Comparison of ENCODE assay signal across 8 mouse cellular contexts in the genomic region with DNA sequence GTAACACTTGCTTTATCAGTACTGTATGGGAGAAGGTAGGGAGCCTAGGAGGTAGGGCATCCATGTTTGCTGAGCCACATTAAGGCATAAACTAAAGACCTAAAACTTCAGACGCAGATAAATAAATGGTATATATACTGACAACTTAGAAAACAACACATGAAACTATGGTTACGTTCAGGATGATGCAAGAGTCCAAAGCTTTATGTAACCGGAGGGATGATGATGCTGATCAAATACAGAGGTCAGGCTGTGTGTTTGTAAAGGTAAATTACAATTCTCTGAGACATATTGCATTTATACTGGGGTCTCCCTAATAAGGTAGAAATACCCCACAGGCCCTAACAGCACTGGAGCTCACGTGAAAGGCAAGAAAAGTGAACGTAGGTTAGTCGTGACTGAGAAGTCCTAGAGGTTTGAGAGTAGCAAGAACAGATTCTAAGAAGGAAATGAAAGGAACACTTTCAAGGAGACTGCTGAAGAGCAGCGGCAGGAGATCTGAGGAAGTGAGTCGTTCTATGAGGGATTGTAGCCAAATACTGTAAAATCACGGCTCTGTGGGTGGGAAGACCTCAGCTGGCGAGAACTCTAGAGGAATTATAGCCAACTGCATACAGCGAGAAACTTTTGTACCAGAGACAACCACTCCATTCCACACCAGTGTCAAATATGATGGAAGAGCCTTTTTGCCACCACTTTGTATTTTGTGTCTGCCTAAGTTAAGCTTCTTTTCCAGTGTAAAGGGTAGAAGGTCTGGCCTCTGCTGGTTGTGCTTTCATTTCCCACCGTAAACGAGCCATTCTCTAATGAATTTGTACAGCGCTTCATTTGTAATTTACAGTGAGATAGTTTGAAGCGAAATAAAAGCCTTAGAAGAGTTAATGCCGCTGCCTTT. TPM values are rescaled to one million over a fixed set of nuclear protein-coding genes. Genes with fewer than 3 reads are reported as not detected.
DNase-seq lines count a peak whose midpoint lies in the region; ATAC-seq lines count a peak whose summit lies in the region.

No protein-coding gene starts in this region.

- H3K9ac ChIP-seq in heart, embryonic 16.5 days (ENCODE audit: low read length), result no peak overlapping the region
- no peak overlapping the region for H3K9ac ChIP-seq in lung, embryonic 15.5 days
- H3K9ac ChIP-seq in neural tube, embryonic 15.5 days (replicated peaks), result no peak overlapping the region

- no peaks in the 10 kb centered on the region for H3K27me3 ChIP-seq in heart, embryonic 16.5 days (ENCODE audit: control insufficient read depth, insufficient read depth, low read length)
- no peaks in the 10 kb centered on the region for H3K27me3 ChIP-seq in lung, embryonic 15.5 days
- H3K27me3 ChIP-seq in neural tube, embryonic 15.5 days (replicated peaks), result no peaks in the 10 kb centered on the region

- no peak for DNase-seq in heart, adult 9 months (ENCODE audit: low spot score in 2 of 2)
- no peak for DNase-seq in lung, postnatal 14 days
- DNase-seq in fibroblast of lung, adult 2 months (ENCODE audit: low read depth), result peak; percentile 23
- DNase-seq in adrenal gland, adult 2 months, result no peak
- no peak for DNase-seq in cerebellum, adult 11-12 months

- H3K27ac ChIP-seq in heart, embryonic 16.5 days (ENCODE audit: low read length), result no peak overlapping the region
- H3K27ac ChIP-seq in lung, embryonic 15.5 days, result no peak overlapping the region
- 0 out of 2 replicates have a peak overlapping the region, but pooled peaks have one; percentile 18 for H3K27ac ChIP-seq in neural tube, embryonic 15.5 days (replicated peaks)

- H3K36me3 ChIP-seq in heart, embryonic 16.5 days (ENCODE audit: control insufficient read depth, insufficient read depth), result no peaks in the 10 kb centered on the region
- no peaks in the 10 kb centered on the region for H3K36me3 ChIP-seq in lung, embryonic 15.5 days
- no peaks in the 10 kb centered on the region for H3K36me3 ChIP-seq in neural tube, embryonic 15.5 days

- H3K9me3 ChIP-seq in heart, embryonic 16.5 days (replicated peaks; ENCODE audit: control insufficient read depth, low read length), result no peaks in the 10 kb centered on the region
- H3K9me3 ChIP-seq in lung, embryonic 15.5 days, result no peaks in the 10 kb centered on the region
- no peaks in the 10 kb centered on the region for H3K9me3 ChIP-seq in neural tube, embryonic 15.5 days (replicated peaks)

- no peak overlapping the region for H3K4me3 ChIP-seq in heart, embryonic 16.5 days (ENCODE audit: low read length)
- H3K4me3 ChIP-seq in lung, embryonic 15.5 days, result no peak overlapping the region
- H3K4me3 ChIP-seq in neural tube, embryonic 15.5 days (replicated peaks), result no peak overlapping the region

- WGBS in heart, embryonic 16.5 days, result 66% methylated on average over 16 of the region's 16 CpGs
- WGBS in lung, embryonic 15.5 days, result 51% methylated on average over 16 of the region's 16 CpGs
- WGBS in neural tube, embryonic 15.5 days, result 47% methylated on average over 16 of the region's 16 CpGs

- H3K4me1 ChIP-seq in heart, embryonic 16.5 days (ENCODE audit: control insufficient read depth, insufficient read depth, low read length), result no peaks in the 10 kb centered on the region
- H3K4me1 ChIP-seq in lung, embryonic 15.5 days, result no peaks in the 10 kb centered on the region
- peaks cover 22% of the 10 kb centered on the region for H3K4me1 ChIP-seq in neural tube, embryonic 15.5 days

- H3K4me2 ChIP-seq in heart, embryonic 16.5 days (ENCODE audit: low read depth, low read length), result 0 out of 2 replicates have a peak overlapping the region, but pooled peaks have one; percentile 8
- H3K4me2 ChIP-seq in lung, embryonic 15.5 days, result peak overlapping the region; percentile 37
- peak overlapping the region; percentile 40 for H3K4me2 ChIP-seq in neural tube, embryonic 15.5 days

- ATAC-seq in heart, embryonic 16.5 days (replicated peaks; ENCODE audit: extremely low read depth, insufficient read depth, low FRiP score), result no peak
- ATAC-seq in lung, embryonic 15.5 days (ENCODE audit: borderline replicate concordance, extremely low read depth, low FRiP score, low TSS enrichment), result no peak
- no peak for ATAC-seq in neural tube, embryonic 15.5 days (ENCODE audit: low FRiP score)

RNA-seq across cellular contexts. Expression of a gene that starts 49.7 kb away (rescaled TPM):
- 0.49 and 0.76 TPM in 2 replicates for polyA plus RNA-seq in heart, embryonic 16.5 days (2015; fragmentation: Nextera tagmentation; extraction: Ambion mirVana)
- polyA plus RNA-seq in lung, embryonic 15.5 days (2015; fragmentation: Nextera tagmentation; extraction: Ambion mirVana), result 0.48 and 0.59 TPM in 2 replicates
- polyA plus RNA-seq in neural tube, embryonic 15.5 days (2015; fragmentation: Nextera tagmentation; extraction: Ambion mirVana), result 19.9 and 23.2 TPM in 2 replicates
- 1 to 10 TPM; 2.1 to 4.4 TPM for total RNA-seq in adrenal gland, adult 2 months (2021)
- 0.98 and 2.3 TPM in 2 replicates for polyA plus RNA-seq in adrenal gland, adult 2 months (2012; rRNA removed)
